Mouse (Mus musculus): ENCODE measurements around the gene Ggt1.

DNA sequence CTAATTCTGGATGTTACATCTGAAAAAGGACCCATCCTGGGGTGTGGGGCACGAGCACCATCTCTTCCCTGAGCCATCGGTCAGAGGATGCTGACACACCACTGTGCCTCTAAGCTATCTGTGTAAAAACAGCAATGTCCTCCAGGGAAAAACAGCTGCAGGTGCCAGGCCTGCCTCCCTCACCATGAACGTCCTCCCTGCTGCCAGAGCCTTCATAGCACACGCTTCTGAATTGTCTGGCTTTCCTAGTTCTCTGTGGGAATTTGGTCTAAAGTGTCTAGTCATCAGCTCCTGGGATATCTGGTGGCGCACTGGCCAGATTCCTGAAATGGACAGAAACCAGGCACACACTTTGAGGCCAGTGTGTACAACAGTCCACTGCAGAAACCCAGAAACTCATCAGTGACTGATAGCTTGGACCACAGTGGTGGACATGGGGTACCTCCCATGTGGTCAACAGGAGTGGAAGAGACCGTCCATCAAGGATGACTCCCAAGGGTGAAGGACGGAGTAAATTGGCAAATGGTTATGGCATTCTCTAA is 38.9 kb downstream of the Ggt1 start:
- TF ChIP-seq E2F4 (IDR thresholded peaks at IDR 0.05; ENCODE audit: insufficient read depth) (no peak), MAX (IDR thresholded peaks at IDR 0.05; ENCODE audit: low read depth) (no peak), TCF12 (IDR thresholded peaks at IDR 0.05; ENCODE audit: insufficient read depth, poor library complexity, severe bottlenecking) (no peak), POLR2A (IDR thresholded peaks at IDR 0.05; ENCODE audit: insufficient read length, low read depth) (no peak), USF1 (IDR thresholded peaks at IDR 0.05; ENCODE audit: low read depth) (no peak), MYOG (IDR thresholded peaks at IDR 0.05; ENCODE audit: control insufficient read depth in 1 of 3, insufficient read depth in 1 of 3, insufficient read length in 2 of 3, low read depth in 2 of 3) (no peak), SRF (IDR thresholded peaks at IDR 0.05; ENCODE audit: control insufficient read depth, insufficient read length, low read depth) (no peak), POLR2AphosphoS2 (IDR thresholded peaks at IDR 0.05; ENCODE audit: insufficient read length, low read depth) (no peak)
